Mouse (Mus musculus): Measurements from ENCODE around the gene Cerkl. TPM values are rescaled to one million over a fixed set of nuclear protein-coding genes. Genes with fewer than 3 reads are reported as not detected.

The Cerkl gene
- 3.5 and 4.8 TPM in 2 replicates for total RNA-seq (2012; rRNA removed)
- polyA plus RNA-seq (2012; ENCODE audit: insufficient read depth in 1 of 2, insufficient read length in 2 of 2, low read depth in 1 of 2, low replicate concordance in 2 of 2, missing spikeins in 1 of 2), result 1 to 10 TPM in 1 of 2 experiments, not detected in 1; 7.4 TPM

DNA sequence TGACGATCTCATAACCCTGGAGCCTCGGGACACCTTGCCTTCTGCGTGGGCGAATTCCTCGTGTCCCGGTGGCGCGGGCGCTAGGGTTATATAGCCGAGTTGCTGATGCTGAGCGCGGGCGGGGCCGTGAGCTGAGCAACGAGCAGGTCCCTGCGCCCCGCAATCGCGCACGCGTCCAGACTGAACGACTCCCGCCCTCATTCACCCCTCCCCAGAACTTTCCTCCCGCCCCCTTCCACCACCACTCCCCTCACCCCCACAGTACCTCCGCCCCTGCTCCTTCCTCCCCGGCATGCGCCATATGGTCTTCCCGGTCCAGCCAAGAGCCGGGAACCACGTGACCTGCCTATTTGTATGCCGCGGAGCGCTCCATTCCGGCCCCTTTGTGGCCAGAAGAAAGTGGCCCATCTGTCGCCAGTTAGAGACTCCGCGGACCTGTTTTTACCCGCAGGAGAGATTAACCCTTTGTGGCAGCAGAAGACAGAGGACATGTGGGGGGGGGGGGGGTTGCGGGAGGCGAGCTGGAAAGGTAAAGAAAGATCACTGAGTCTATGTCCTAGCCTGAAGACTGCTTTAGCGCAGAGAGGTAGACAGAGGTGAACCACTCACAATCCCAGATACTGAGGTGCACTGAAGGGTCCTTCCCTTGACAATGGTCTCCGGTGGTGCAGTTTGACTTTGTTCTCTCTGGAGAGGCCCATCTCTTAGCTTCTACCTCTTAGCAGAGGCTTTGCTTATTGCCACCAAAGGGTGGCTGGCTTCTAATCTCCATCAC is at the start of gene Cerkl, which contains the start of gene Neurod1:
Gene Cerkl (minus strand): TSS at position 211 of the 775 bp plus-strand sequence.
Gene Neurod1 (minus strand): TSS at position 177 of the 775 bp plus-strand sequence.
- Histone ChIP-seq H3K27ac (ENCODE audit: control insufficient read depth, low read depth, low read length) (no peak within 1 kb of the TSS), H3K9ac (ENCODE audit: control insufficient read depth, low read depth, low read length, poor library complexity, severe bottlenecking) (no peak within 1 kb of the TSS), H3K27me3 (ENCODE audit: control insufficient read depth in 1 of 2, insufficient read depth in 2 of 2, low read length in 2 of 2) (no peaks in the 10 kb centered on the region), H3K4me3 (ENCODE audit: control insufficient read depth in 1 of 2, insufficient read depth in 1 of 2, low read depth in 2 of 2, low read length in 2 of 2) (no peak within 1 kb of the TSS), H3K4me1 (ENCODE audit: control insufficient read depth in 1 of 2, insufficient read depth in 2 of 2, low read length in 2 of 2) (no peaks in the 10 kb centered on the region), H3K36me3 (ENCODE audit: control insufficient read depth in 1 of 2, insufficient read depth in 2 of 2, low read length in 2 of 2) (no peaks in the 10 kb centered on the region), H3K79me2 (ENCODE audit: control insufficient read depth, insufficient read depth, low read length, poor library complexity) (no peaks in the 10 kb centered on the region), H3K9me3 (replicated peaks; ENCODE audit: insufficient read depth, low read length) (no peaks in the 10 kb centered on the region)
- no peak for DNase-seq (ENCODE audit: low read depth, low spot score)
- TF ChIP-seq USF1 (IDR thresholded peaks at IDR 0.05; ENCODE audit: low read depth, low read length), result no peak
- TF ChIP-seq RAD21 (IDR thresholded peaks at IDR 0.05; ENCODE audit: low read depth, low read length), result no peak
- no peak for TF ChIP-seq ZC3H11A (IDR thresholded peaks at IDR 0.05; ENCODE audit: low read depth, low read length)
- TF ChIP-seq EP300 (IDR thresholded peaks at IDR 0.05; ENCODE audit: low read depth in 1 of 2, low read length in 2 of 2), result no peak
- TF ChIP-seq GABPA (IDR thresholded peaks at IDR 0.05; ENCODE audit: low read depth, low read length), result no peak
- no peak for TF ChIP-seq MAX (IDR thresholded peaks at IDR 0.05; ENCODE audit: low read length)
- no peak for TF ChIP-seq ZKSCAN1 (IDR thresholded peaks at IDR 0.05; ENCODE audit: low read depth, low read length)
- TF ChIP-seq MYB (IDR thresholded peaks at IDR 0.05; ENCODE audit: low read depth, low read length), result no peak
- no peak for TF ChIP-seq POLR2AphosphoS5 (IDR thresholded peaks at IDR 0.05; ENCODE audit: borderline replicate concordance, low read depth, low read length)
- no peak for TF ChIP-seq CTCF (IDR thresholded peaks at IDR 0.05 in 2 of 3, conservative IDR thresholded peaks at IDR 0.05 in 1 of 3; ENCODE audit: control insufficient read depth in 1 of 3, insufficient read depth in 1 of 3, low read depth in 2 of 3, low read length in 3 of 3, poor library complexity in 1 of 3, severe bottlenecking in 1 of 3)
- no peak for TF ChIP-seq TBP (IDR thresholded peaks at IDR 0.05; ENCODE audit: low read depth, low read length)
- no peak for TF ChIP-seq RCOR1 (IDR thresholded peaks at IDR 0.05; ENCODE audit: low read depth, low read length)
- TF ChIP-seq ZMIZ1 (IDR thresholded peaks at IDR 0.05; ENCODE audit: low read depth, low read length), result no peak
- no peak for TF ChIP-seq MAFK (IDR thresholded peaks at IDR 0.05; ENCODE audit: borderline replicate concordance, low read depth, low read length)
- TF ChIP-seq SMC3 (IDR thresholded peaks at IDR 0.05; ENCODE audit: low read depth, low read length), result no peak
- TF ChIP-seq USF2 (IDR thresholded peaks at IDR 0.05; ENCODE audit: borderline replicate concordance in 1 of 2, insufficient read depth in 1 of 2, low read depth in 1 of 2, low read length in 2 of 2), result no peak
- no peak for TF ChIP-seq TAL1 (IDR thresholded peaks at IDR 0.05; ENCODE audit: low read length)
- TF ChIP-seq TCF12 (IDR thresholded peaks at IDR 0.05; ENCODE audit: low read depth, low read length), result no peak
